Mouse (Mus musculus) layer of hippocampus, adult 11-12 months (tissue): Measurements from ENCODE around the gene Gpr137.

ENCODE experiments used
- DNase-seq: peaks from one replicate; pipeline ENCODE4 v3.0.0; 2022; ENCODE audit warnings: low spot score

The Gpr137 gene

GRCm38 (mm10) chr19:6921647-6922567 is 20.4 kb downstream of the Gpr137 start, which contains the start of gene Esrra:
TSS of gene Esrra (minus strand) at chr19:6921813.
- DNase-seq: peak; percentile 100

DNA sequence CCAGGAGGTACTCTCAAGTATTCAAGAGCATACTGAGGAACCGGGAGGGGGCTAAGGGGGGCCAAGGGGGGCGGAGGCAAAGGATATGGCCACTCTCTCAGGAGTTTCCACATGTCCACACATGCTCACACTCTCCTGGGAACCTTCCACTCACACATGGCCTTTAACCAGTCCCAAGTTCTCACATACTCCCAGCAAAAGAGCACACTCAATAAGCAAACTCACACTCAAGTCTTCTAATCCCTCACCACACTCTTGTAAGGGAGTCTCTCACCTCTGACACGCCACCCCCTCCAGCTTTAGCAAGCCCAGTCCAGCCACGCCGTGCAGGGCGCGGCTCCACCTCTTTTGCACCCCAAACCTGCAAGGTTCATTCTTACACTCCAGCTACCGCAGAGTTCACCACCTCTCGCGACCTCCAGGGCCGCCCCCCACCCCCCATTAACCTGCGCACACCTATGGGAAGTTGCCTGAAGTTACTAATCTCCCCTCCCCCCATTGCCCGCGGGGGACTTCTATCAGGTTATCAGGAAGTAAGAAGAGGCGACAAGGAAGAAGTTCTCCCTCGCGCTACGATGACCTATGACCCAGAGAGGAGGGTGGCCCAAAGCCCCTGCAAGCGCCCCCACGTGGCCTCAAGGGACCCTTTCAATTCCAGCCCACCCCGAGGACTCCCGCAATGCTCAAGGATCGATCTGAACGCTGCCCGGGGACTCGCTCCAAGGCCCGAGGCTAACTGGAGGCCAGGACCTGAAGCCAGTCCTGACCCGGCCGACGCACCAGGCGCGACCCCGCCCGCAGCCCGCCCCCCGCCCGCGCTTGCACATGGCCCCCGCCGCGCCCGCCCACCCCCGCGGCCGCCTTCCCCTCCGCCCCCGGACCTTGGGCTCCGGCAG is 21.3 kb downstream of the Gpr137 start:
- DNase-seq: peak; percentile 66

- DNase-seq: peak; percentile 30
These were observed 22.2 kb downstream of the Gpr137 start for GRCm38 (mm10) chr19:6919876-6920740.

- no peak for DNase-seq
These were observed 22.8 kb downstream of the Gpr137 start for GRCm38 (mm10) chr19:6919431-6919830.

GRCm38 (mm10) chr19:6918321-6918720 is 24.0 kb downstream of the Gpr137 start:
- DNase-seq: no peak

DNA sequence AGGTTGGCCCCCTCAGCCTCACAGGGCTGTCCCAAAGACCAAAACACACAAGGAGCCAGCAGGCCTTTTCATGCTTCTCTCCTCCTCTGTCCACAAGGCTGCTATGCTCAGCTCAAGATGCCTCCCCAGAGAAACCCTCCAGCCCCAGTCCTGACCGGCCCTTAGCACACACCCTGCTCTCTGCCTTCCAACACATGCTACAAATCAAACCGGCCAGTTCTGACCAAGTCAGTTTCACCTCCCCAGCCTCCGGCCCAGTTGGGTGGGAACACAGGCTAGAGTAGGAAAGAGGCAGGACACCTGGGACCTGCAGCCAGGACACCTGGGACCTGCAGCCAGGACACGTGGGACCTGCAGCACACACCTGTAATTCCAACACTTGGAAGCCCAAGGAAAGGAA is 25.8 kb downstream of the Gpr137 start:
- no peak for DNase-seq

DNA sequence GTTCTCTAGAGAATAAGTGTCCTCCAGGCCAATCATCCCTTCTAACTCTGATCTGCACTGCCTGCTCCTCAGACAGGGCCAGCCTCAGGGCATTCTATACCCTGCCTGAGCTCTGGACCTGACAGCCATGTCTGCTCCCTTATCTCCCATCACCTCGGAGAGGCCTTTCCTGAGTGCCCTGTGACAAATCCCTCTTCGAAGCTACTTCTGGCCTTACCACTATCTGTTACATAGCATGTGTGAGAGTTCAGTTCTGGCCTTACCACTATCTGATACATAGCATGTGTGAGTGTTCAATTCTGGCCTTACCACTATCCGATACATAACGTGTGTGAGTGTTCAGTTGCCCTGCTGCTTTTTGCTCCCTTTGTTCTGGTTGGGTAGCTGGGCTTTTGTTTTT is 27.0 kb downstream of the Gpr137 start:
- no peak for DNase-seq

- no peak for DNase-seq
These were observed 27.7 kb downstream of the Gpr137 start for GRCm38 (mm10) chr19:6914540-6914939.

GRCm38 (mm10) chr19:6913991-6914390 is 28.3 kb downstream of the Gpr137 start:
- no peak for DNase-seq

DNA sequence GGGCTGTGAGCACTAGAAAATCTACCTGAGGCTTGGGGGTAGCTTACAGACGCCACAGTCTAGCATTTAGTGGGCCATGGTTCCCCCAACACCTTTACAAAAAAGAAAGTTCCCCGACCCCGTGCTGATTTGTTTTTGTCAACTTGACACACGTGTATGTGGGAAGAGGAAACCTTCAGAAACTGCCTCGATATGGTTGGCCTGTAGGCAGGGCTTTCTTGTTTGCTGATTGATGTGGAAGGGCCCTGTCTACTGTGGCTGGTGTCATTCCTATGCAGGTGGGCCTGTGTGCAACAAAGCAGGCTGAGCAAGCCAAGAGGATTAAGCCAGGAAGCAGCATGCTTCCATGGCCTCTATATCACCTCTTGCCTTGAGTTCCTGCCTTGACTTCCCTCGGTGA is 29.2 kb downstream of the Gpr137 start:
- no peak for DNase-seq

- no peak for DNase-seq
These were observed 29.9 kb downstream of the Gpr137 start for GRCm38 (mm10) chr19:6912205-6912970.

GRCm38 (mm10) chr19:6911101-6912074 is 30.9 kb downstream of the Gpr137 start:
- no peak for DNase-seq

- DNase-seq: peak; percentile 67
These were observed 32.0 kb downstream of the Gpr137 start for GRCm38 (mm10) chr19:6910306-6910705.

DNA sequence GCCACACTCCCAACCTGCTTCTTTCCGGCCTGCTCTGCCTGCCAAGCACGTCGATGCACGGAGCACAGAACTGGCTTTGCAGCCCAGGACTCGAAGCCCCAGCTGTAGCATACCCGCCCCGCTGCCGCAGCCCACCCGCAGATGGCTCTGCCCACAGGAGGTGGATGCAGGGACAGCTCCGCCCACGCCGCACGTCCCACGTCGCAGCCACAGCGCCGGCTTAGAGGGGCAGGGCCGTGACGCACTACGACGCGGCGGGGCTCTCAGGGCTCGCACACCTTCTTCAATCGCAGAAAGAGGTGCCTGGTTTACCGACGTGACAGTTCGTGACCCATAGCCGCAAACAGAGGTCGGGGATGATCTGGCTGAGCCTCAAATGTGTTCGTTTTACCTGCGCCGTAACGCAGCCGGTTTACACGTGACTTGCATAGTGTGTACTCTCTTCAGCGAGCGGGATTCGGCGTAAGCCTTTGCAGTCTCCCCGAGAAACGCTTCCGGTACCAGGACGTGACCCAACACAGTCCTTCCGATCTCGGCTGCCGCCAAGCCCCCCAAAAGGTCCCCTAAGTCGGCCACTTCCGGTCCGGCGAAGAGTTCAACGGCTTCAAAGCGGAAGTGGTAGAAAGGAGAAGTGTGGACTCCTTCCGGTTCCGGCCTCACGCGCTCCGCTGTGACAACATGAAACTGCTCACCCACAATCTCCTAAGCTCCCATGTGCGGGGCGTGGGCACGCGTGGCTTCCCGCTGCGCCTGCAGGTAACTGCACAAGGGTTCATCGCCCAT is 32.6 kb downstream of the Gpr137 start, which contains the start of the genes Trmt112 and Prdx5:
Gene Trmt112, plus strand, starts transcription at position 192 of the 783 bp plus-strand sequence.
Gene Prdx5, minus strand, starts transcription at position 600 of the 783 bp plus-strand sequence.
- peak; percentile 93 for DNase-seq

DNA sequence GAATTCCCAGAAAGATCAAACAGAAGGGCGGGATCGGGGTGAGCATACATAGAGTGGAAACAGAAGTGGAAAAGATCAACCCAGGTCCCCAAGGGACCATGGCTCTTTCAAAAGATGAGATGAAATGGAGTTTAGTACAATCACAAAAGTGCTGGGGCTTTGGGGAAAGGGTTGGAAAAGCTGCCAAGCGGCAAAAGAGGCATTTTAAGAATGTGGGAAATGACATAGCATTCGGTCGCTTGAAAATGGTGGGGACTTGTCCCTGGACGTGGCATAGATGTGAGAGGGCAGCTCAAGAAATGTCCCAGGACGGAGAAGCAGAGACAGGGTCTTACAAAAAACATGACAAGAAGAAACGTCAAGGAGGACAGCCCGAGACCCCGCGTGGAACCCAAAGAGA is 33.3 kb downstream of the Gpr137 start:
- no peak for DNase-seq

DNA sequence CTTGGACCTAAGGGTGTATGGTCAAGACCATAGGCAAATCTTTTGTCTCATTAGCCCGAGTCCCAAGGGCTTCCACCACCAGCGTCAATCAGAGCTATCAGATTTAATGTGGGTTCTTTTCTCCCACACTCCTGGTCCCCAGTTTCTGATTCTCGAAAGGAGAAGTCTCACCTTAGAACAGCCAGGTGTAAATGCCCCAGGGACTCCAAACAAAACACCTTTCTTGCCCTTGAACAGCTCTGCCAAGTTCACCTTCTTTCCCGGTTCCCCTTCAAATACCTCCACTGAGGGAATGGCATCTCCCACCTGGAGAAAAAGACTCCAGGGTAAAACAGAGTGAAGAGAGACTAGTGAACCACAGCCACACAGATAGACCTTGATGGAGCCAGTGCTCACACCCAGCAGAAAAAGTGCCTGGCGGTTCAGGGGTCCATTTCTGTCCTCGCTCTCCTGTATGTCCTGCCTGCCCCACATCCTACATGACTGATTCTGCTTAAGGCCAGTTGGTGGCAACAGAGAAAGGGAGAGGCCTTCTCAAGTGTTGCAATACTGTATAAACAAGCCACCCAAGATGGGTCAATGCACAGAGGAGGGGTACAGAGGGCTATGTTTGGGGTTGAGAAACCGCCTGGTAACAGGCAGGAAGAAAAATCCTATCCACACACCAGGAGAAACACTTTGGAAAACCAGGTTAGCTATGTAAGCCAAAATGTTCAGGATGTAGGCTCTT is 34.3 kb downstream of the Gpr137 start:
- DNase-seq: no peak

GRCm38 (mm10) chr19:6907094-6907493 is 35.2 kb downstream of the Gpr137 start:
- no peak for DNase-seq

- no peak for DNase-seq
These were observed 36.1 kb downstream of the Gpr137 start for GRCm38 (mm10) chr19:6906199-6906598.
